Mouse (Mus musculus): ENCODE measurements around the gene Xaf1. TPM values are rescaled to one million over a fixed set of nuclear protein-coding genes. Genes with fewer than 3 reads are reported as not detected.

The Xaf1 gene
- 10 to 100 TPM; 12.2 to 15.3 TPM for total RNA-seq (2023)

DNA sequence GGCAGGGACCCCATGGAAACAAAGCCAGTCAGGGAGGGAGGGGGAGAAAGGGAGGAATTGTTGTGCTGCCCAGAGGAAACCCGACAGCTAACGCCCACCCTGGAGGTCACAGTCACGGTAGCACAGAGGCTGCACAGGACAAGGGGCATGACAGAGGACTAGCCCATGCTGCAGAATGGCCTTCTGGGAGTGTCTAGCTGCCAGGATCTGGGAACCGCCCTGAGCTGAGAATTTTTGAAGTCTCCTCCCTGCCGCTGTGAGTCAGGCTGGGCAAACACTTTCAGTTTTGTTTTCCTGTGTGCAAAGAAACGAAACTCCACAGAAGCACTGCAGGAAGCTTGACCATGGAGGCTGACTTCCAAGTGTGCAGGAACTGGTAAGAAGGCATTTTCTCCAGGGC is at the start of gene Xaf1:
TSS of gene Xaf1 (plus strand) at position 296 of the 400 bp plus-strand sequence.

DNA sequence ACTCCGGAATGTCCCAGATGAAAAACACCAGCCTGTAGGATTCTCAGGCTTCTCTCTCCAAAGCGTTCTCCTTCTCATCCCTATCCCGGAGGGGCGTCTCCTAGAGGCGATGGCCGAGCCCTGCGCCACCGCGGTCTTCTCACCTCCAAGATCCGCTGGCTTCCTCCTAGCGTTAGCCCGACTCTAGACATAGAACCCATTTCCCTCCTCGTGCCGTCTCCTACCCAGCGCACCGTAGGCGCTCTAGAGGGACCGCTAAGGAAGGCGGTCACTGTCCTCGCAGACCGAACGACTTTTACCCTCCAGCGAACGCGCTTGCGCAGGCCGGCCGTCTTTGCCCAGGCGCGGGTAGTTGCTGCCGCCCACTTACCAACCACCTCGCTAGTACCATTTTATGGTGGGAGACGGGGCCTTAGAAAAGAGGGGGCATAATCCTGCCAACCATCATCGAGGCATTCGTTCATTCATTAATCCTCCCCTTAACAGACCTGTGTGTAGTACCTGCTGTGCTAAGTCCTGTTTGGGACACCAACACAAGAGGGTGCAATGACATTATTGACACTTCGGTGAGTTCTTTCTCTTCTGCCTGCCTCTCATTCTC is 34.4 kb upstream of the Xaf1 start, which contains the start of gene Slc13a5:
TSS of gene Slc13a5 (minus strand) at position 263 of the 601 bp plus-strand sequence.

DNA sequence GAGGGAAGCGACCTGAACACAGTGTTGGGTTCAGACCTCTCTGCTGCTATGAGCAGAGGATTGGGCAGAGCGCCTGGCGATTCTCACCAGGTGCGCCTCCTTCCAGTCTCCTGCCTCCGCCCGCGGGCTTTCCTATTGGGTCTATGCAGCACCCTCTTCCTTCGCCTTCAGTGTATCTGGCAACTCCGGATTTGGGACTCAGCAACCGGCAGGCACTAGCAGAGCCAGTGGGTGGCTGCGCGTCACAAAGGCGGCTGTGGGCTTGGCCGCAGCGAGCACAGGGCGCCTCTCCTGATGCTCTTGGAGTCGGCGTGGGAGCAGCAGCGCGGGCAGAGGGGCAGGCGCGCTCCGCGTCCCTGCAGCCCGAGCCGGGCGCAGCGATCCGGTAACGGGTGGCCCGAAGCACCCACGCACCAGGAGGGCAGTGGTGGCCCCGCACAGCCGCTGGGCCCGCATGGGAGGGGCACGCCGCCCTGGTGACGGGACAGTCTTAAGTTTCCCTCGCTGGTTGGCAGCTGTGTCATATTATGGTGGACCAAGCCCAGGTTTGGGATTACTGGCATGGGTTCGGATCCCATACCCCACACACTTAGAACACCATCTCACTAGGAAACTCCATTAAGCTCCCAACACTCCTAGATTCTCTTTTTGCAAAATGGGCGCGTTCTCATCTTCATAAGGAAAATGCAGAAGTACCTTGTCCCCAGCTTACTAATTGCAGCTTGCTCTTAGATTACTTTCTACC is 12.9 kb downstream of the Xaf1 start, which contains the start of gene Fbxo39:
TSS of gene Fbxo39 (plus strand) at position 294 of the 745 bp plus-strand sequence.

DNA sequence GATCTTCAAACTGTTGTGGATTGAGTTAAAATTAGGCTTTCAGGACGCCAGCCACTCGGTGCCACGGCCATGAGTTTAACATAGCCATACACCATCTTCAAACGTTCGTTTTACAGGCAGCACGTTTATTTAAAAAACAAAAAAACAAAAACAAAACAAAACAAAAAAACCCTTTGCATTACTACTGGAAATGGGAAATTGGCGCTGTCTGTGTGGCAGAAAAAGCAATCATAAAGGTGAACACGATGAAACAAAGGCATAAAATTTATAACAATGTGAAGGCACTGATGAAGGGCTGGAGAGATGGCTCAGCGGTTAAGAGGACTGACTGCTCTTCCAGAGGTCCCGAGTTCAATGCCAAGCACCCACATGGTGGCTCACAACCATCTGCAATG is 60.9 kb downstream of the Xaf1 start, which contains the start of gene Tekt1:
TSS of gene Tekt1 (minus strand) at position 96 of the 395 bp plus-strand sequence.

Other genes starting within 250 kb of the Xaf1 start
- not detected for gene Pitpnm3, start 165.9 kb upstream of the Xaf1 start, total RNA-seq (2023)
- under 1 TPM; 0.53 to 0.62 TPM for gene Gm43951, start 94.8 kb upstream of the Xaf1 start, total RNA-seq (2023)
- 10 to 100 TPM in 1 of 2 experiments, 1 to 10 TPM in 1; 8.8 to 10.5 TPM for gene 4933427D14Rik, start 94.2 kb upstream of the Xaf1 start, total RNA-seq (2023)
- 10 to 100 TPM; 47.9 to 49.6 TPM for gene Txndc17, start 94.1 kb upstream of the Xaf1 start, total RNA-seq (2023)
- 10 to 100 TPM; 27.1 to 28.2 TPM for gene Med31, start 86.0 kb upstream of the Xaf1 start, total RNA-seq (2023)
- gene Slc13a5, start 34.4 kb upstream of the Xaf1 start, total RNA-seq (2023), result 1 to 10 TPM; 1.4 to 1.6 TPM
- not detected for gene Fbxo39, start 12.8 kb downstream of the Xaf1 start, total RNA-seq (2023)
- not detected for gene Tekt1, start 60.8 kb downstream of the Xaf1 start, total RNA-seq (2023)
- under 1 TPM; 0.33 to 0.37 TPM for gene Smtnl2, start 110.1 kb downstream of the Xaf1 start, total RNA-seq (2023)
- gene Ggt6, start 133.9 kb downstream of the Xaf1 start, total RNA-seq (2023), result not detected
- gene Mybbp1a, start 139.7 kb downstream of the Xaf1 start, total RNA-seq (2023), result 10 to 100 TPM; 34.2 to 42.5 TPM
- gene Spns2, start 188.3 kb downstream of the Xaf1 start, total RNA-seq (2023), result 1 to 10 TPM; 1.2 to 1.3 TPM
- gene Spns3, start 248.9 kb downstream of the Xaf1 start, total RNA-seq (2023), result 10 to 100 TPM in 1 of 2 experiments, 1 to 10 TPM in 1; 8.7 to 10.8 TPM